Mouse (Mus musculus): ENCODE results near the gene Cxcl15.

- TF ChIP-seq CTCF (conservative IDR thresholded peaks at IDR 0.05; ENCODE audit: insufficient read depth, insufficient read length, low read depth, low read length) = no peak
- TF ChIP-seq POLR2A (IDR thresholded peaks at IDR 0.05; ENCODE audit: low read depth, low read length) = no peak
These were observed 40.1 kb downstream of the Cxcl15 start for GRCm38 (mm10) chr5:90834436-90834835.
